Mouse (Mus musculus) heart, postnatal 4 days (tissue): ENCODE measurements around the gene Cgnl1. TPM values are rescaled to one million over a fixed set of nuclear protein-coding genes. Genes with fewer than 3 reads are reported as not detected.
A peak's percentile ranks its signal among the peaks of the same experiment; 100 is the strongest.

Source experiments
- DNase-seq: peaks from one replicate; pipeline ENCODE4 v3.0.0; 2021
- total RNA-seq, 2 experiments: library from RNA; stranded (reverse); gene quantifications; 2 replicates each; pipeline ENCODE4 v1.2.3; 2021

The Cgnl1 gene
- total RNA-seq = 10 to 100 TPM; 55.8 to 56.7 TPM

DNA sequence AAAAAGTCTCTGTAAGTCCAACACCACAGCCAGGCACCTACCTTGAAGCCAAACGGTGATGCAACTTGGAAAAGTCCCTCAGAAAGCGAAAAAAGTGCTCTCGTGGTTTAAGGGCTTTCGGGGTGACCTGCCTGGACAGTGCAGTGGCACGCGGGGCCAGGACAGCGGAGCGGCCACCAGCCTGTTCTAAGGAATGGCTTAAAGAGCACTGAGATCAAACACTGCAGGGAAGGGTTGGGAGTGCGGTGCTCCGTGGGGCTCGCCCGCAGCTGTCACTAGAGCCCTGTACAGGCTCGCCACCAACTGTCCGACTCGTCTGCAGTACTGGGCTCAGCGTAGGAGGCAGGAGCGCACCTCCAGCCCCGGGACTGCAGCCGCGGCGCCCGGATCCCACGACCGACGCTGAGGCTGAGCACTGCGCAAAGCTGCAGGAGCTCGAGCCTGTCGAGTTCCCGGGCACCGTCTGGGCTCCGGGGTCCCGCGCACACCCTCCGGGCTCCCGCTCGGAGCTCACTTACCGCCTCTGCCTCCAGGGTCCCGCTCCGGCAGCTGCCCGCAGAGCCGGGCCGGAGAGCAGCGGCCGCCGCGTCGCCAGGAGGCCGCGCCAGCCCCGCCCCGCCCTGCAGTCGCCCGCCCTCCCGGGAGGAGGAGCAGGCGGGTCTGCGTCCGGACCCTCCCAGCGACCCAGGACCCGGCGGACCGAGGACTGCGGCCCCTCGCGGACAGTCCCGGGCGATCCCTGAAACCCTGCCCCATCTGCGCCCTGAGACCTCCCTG is at the start of gene Cgnl1:
Cgnl1 (minus strand) TSS at position 612 of the 777 bp plus-strand sequence.
- DNase-seq = peak; percentile 84

DNA sequence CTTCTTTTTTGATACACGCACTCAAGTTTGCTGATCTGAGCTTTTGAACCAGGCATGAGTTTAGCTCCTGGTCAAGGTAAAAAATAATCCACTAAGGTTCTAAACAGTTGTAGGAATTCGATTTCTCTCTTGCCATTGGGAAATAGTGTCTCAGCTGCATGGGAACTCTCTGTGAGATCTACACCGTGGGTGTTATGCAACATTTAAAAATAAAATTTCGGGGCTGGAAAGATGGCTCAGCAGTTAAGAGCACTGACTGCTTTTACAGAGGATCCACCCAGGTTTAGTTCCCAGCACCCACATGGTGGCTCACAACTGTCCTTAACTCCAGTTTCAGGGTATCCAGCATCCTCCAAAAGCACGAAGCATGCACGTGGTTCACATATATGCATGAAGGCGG is 47.1 kb upstream of the Cgnl1 start:
- no peak for DNase-seq

DNA sequence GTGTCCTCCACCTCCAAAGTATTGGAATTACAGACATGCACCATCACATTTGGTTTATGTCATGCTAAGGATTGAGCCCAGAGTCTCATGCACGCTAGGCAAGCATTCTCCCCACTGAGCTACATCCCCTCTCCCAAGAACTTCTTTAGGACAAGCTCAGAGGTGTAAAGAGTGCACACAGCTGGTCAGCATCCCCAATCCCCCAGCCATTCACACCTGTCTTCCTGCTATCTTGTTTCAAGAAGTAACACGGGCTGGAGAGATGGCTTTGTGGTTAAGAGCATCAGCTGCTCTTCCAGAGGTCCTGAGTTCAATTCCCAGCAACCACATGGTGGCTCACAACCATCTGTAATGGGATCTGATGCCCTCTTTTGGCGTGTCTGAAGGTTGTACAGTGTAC is 44.7 kb upstream of the Cgnl1 start:
- no peak for DNase-seq

DNA sequence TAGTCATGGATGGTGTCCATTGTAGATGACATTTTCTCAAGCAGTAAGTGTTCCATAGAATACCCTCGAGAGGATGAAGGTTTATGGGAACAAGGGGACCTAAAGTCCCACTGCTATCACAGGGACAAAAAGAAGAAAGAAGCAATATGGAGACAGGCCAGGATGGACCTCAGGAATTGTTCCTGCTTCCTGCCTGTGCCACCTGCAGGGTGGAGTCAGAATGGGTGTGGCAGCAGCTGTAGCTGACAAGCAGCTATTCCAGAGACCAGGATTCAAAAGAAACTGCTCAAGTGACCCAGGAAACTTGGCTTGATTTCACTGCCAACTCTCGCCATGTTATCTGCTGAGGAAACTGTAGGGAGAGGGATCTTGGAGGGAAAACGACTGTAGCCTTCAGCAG is 42.2 kb upstream of the Cgnl1 start:
- no peak for DNase-seq

DNA sequence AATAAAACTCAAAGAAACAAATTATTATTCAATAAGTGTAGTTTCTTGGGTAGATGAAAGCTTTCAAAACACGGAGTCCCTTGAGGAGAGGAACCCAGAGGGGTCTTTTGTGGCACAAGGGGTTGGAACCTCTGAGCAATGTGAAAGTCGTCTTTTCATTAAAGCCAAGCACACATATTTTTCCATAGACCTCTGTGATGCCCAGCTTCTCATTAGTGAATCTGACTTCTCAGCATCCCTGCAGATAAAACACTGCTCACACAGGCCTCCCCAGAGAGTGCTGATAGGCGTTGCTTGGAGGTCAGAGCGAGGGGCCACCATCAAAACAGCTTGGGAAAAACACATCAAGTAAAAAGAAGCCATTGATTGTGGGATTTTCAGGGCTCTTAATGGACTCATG is 41.5 kb upstream of the Cgnl1 start:
- no peak for DNase-seq

DNA sequence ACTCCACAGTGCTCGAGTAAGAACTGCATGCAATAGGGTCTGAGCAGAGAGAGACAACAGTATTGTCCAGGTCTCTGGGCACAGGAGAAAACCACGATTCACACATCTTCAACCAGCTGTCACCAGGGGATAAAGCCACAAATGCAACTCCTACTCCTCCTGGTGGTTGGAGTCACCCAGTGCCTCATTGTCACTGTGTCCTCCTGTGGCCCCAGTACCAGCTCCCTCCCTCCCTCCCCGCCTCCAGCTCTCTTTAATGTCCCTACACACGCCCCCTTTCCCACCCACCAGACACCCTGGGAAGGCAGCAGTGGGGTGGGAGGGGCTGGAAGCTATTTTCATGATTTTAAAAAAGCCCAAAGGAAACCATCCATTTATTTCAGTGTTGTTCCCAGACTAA is 41.0 kb upstream of the Cgnl1 start:
- no peak for DNase-seq

DNA sequence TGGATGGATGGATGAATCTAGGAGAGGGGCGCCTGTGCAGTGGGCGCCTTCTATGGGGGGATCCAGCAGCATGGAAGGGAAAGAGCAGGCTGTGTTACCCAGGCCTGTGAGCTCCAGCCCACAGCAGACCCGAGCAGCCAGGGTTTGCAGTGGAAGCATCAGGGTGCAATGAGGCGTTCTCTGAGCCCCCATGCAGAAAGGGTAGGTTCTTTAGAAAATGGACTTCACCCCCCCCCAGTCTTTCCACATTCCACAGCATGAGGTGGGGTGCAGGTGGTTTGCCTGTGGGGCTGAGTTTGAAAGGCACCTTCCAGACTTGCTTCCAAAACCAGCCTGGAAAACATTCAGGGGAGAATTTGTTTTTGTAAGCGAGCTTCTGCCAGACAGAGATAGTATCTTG is 40.0 kb upstream of the Cgnl1 start:
- no peak for DNase-seq

DNA sequence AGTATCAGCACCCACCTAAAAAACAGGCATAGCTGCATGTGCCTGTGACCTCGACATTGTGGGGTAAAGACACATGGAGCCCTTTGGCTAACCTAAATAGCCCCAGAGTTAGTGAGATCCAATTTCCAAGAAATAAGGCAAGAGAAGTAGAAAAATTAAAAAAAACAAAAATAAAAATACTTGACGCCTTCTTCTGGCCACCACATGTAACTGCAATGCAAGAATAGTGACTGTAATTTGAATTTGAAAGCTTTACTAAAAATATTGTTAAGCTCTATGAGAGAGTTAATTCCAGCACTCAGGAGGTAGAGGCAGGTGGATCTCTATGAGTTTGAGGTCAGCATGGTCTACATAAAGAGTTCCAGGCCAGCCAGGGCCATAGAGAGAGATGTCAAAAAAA is 39.3 kb upstream of the Cgnl1 start:
- DNase-seq = no peak

DNA sequence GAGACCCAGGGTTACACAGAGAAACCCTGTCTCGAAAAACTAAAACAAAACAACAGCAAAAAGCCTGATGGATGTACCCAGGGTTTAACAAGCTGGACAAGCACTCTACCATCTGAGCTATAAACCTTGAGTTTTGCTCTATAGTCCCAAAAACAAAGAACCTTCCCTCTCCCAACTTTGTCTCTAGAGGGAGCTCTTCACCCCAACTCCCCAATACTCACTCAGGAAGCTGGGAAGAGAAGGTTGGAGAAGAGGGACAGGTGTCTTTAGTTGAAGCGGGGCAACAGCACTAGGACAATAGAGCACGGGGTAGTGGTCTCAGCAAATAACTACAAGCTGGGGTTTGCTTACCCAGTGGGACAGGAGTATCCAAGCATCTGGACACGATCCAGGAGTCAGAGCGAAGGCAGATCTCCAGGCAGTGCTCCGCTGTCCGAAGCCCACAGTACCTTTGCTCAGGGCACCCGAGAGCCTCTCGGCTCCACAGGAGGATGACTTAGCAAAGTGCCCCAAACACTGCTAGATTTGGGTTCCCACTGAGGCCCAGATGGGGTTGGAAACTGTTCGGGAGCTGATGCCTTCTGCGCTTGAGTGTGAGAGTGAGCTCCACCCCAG is 37.3 kb upstream of the Cgnl1 start:
- no peak for DNase-seq

DNA sequence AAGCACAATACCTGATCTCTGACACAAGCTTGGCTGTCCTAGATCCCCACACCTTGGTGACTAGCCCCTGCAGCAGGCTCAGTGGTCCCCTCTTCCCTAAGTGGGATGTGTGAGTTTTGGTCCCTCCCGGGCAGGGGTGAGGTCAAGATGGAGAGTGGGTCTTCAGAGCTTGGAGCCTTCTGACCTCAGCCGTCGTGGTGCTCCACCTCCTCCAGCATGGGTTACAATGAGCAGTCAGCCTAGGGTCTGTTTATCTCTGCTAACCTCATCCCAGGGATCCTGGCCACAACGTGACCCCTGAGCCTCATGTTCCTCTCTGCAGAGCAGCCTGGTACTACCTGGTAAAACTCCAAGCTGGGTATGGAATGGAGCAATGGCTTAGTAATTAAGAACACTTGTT is 36.4 kb upstream of the Cgnl1 start:
- no peak for DNase-seq

DNA sequence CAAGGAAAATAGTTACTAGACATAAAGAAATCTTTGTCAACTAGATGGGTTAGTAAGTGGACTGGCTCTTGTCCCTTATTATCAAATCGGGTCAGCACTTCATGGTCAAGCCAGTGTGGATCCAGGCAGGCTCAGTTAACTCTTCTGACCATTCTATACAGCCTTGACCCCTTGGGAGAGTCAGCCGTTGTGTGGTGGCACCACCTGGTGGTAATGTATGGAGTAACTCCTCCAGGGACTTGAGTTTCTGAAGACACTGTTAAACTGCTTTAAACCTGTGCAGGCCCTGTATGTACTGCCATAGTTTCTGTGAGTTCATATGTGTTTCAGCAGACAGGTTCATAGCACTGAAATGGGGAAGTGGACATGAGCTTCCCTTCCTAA is 35.0 kb upstream of the Cgnl1 start:
- peak; percentile 92 for DNase-seq

DNA sequence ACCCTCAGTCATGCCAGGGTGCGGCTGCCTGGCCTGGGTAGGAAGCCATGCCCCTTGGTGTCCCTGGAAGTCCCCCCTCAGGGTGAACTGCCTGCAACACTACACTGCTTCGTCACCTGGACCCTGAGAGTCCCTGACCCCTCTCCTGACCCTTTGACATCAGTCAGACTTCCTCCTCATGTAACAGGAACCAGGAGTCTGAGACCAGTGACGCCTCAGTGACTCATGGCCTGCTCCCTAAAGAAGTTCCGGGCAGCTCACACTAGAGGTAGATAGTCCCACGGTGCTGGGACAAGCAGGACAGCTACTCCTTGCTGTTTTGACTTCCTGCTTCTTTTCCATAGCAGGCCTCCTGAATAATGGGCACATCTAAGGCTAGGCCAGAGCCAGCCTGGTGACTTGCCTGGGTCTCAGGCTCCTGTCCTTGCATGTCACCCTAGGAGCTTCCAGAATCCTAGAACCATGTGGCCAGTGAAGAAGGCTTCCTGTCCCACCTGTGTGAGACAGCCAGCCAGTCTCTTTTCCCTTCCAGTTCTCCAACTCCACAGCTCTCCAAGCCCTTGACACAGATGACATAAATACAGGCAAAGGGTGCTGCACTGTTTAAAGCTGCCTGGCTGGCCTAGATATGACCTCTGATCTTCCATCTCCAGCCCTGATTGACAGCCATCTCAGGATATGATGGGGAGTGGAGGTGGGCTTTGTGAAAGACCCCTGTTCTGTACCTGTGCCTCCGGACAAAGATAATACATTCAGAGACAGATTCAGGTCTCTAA is 34.4 kb upstream of the Cgnl1 start:
- DNase-seq = no peak

DNA sequence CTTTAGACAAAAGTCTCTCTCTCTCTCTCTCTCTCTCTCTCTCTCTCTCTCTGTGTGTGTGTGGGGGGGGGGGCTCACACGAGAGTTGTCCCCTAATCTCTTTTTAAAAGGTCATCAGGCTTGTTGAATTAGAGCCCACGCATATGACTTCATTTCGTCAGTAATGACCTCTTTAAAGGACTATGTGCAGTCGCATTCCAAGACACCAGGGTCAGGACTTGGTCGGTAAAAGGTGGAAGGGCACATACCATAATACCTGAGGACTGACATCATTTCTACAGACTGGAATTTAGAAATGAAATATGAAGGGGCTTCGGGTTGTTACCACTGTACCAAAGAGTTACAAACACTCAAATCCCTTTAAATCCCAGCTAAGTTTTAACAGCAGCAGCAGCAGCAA is 32.7 kb upstream of the Cgnl1 start:
- no peak for DNase-seq

DNA sequence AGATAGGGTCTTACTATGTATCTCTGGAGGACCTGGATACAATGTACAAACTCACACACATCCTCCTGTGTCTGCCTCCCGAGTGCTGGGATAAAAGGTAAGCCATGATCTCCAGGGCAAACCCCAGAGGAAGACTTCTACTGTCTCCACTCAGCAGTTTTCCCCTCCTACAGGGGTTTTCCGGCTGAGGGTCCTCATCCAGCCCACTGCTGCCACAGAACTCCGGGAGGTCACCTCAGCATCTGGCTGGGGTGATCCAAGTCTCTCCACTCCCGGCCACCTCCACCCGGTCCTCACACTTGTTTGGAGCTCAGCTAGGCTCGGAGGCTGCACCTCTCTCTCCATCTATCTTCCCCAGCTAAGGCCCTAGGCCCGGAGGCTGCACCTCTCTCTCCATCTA is 31.9 kb upstream of the Cgnl1 start:
- DNase-seq = no peak

DNA sequence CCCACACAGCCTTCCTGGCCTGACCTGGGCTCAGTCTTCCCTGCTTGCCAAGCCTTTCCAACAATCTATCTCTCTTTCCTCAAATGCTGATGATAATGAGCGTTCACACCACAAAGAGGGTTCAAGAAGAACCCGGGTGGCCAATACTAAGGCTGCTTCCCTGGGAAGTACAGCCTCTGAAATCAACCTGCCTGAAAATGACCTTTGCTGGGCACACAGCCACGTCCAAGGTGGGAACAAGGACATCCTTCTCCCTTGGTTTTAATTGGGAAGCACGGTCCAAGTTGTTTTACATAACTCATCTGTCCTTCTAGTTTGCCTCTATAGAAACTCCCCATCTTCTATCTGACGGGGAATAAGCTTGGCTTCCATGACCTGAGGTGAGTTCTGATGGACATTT is 28.2 kb upstream of the Cgnl1 start:
- DNase-seq = no peak

DNA sequence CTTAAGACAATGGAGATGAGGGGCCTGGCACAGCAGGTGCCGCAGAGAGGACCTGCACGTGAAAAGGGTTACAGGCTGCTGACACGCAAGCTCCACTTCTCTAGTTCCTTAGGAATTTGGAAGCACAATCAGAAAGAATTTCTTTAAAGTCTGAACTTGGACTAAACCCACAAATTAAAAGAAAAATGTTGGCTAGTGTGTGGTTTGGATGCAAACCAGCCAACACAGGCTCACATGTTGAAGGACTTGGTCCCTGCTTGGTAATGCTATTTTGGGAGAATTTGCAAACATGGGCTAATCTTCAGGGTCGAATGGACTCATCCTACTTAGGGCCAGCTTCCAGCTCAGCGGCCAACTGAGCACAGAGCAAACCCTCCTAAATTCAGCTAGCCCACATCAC is 26.8 kb upstream of the Cgnl1 start:
- no peak for DNase-seq

DNA sequence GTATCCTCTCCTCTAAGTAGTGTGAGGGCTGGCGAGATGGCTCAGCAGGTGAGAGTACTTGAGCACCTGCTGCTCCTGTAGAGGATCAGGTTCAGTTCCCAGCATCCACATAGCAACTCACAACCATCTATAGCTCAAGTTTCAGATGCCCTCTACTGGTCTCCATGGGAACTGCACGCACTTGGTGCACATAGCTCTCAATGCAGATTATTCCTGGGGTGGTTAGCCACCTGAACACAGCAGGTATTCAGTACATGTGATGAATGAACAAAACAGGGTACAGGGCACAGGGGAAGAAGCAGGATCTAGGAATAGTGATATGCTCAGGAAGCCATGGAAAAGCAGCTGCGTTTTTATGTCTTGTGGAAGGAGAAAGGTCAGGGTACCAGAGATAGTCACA is 6.0 kb upstream of the Cgnl1 start:
- no peak for DNase-seq

DNA sequence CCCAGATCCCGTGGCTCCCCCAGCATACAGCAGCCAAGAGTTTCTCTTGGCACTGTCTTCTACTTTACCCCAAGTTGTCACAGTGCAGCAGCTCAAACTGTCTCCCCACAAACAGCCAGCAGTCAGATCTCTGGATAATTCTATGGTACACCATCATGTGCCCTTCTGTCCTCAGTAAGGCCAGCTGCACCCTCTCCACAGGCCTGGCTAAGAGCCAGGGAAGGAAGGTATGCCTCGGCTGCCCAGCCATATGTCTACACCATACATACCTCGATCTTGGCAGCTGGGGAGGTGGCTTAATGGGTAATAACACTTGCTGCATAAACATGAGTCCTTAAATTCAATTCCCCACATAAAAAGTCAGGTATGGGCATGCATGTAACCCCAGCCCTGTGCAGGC is 4.9 kb upstream of the Cgnl1 start:
- no peak for DNase-seq

DNA sequence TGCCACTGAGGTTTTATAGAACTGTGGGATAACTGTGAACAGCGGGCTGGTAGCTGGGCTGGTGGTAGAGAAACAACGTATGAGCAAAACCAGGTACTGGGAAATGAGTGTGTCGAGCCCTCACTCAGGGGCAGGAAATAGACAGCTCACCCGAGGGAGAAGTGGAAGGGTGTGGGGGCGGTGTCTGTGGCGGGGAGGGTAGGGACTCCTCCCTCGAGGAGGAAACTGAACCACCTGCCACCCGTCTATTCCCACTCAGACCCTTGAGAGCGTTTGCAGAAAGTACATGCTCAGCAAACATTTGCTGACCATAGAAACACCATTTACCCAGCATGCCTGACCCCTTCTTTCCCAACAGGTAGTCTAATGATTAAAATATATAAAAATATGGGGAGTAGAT is 2.2 kb upstream of the Cgnl1 start:
- DNase-seq = no peak

DNA sequence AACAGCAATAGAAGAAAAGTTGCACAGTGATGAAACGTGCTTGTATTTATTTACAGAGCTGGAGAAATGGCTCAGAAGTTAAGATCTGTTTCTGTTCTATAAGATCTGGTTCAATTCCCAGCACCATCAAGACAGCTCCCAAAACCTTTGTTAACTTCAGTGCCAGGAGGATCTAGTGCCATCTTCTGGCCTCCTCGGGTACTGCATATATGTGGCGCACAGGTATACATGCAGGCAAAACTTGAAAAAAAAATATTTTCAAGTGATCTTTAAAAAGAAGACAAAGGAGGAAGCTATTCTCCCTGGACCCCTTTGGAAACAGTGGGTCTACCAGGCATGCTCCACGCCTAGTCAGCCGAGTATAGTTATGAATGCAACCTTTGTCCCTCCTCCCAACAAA is 936 bp upstream of the Cgnl1 start:
- DNase-seq = peak; percentile 72

DNA sequence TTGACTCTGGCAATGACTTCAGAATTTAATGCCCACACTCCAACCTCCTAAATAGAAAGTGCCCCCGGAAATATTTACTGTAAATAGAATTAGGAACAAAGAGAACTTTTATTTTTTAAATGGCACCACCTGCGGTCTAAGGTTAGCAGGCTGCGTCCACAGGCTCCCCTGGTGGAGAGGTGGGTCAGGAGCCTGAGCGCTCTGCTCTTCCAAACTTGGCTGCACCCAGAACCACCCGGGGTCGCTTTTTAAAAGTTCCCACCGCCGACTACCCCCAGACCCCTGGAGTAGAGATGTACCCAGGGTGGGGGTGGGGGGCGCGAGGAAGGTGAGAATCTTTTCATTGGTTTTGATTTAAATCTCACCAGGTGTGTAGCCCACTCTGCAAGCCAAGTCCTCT is 918 bp downstream of the Cgnl1 start:
- DNase-seq = no peak

DNA sequence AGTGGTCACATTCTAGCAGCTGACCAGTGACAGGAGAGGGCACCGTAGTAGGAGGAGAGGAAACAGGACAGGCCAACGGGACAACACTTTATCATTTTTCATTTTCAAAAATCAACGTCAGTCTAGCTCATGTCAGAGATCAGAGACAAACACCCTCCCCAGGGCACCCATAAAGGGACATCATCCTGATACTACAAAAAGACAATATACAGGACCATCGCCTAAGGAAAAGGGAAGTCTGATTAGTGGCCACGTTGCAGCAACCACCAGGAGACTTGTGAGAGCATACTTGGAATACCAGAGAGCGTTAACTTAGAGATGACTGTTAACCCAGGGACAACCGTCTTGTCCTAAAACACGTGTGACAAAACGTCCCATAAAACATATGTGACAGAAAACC is 1.7 kb downstream of the Cgnl1 start:
- DNase-seq = no peak

DNA sequence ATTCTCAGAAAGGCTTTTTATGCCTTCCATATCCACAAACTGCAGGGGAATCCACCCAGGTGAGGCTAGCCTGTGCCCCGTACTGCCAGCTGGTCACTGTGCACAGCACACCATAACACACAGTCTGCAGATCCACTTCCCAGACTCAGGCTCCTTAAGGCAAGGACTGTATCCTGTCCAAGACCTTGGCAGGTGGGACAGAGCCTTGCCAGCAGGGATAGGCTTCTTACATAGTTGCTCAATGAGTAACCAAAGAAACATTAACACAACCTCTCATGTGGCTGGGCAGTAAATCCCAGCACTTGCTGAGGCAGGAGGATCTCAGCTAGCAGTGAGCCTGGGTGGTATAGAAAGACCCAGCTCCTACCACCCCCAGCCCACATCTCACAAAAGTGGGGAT is 3.3 kb downstream of the Cgnl1 start:
- no peak for DNase-seq

DNA sequence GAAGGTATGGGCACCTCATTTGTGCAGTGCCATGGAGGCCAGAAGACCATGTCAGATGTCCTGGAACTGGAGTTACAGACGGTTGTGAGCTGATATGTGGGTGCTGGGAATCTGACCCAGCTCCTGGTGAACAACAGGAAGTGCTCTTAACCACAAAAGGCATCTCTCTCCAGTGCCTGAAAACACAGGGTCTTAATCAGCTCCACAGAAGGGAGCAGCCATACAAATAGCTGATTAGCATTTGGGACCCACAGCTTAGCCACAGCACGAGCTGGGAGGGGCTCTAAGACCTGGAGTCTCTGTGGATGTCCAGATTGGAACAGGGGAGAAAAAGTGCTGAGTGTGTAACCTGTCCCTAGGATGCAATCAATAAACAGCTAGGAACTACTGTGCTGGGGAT is 4.5 kb downstream of the Cgnl1 start:
- DNase-seq = no peak
